Mouse (Mus musculus): Measurements from ENCODE around the gene Ptn.

- TF ChIP-seq CTCF (IDR thresholded peaks at IDR 0.05; ENCODE audit: low read depth) (no peak), EP300 (IDR thresholded peaks at IDR 0.05; ENCODE audit: low read depth) (no peak)
Measured at GRCm38 (mm10) chr6:36766941-36767340, 43.1 kb downstream of the Ptn start.
